Mouse (Mus musculus): ENCODE results near the gene Gm3336.

DNA sequence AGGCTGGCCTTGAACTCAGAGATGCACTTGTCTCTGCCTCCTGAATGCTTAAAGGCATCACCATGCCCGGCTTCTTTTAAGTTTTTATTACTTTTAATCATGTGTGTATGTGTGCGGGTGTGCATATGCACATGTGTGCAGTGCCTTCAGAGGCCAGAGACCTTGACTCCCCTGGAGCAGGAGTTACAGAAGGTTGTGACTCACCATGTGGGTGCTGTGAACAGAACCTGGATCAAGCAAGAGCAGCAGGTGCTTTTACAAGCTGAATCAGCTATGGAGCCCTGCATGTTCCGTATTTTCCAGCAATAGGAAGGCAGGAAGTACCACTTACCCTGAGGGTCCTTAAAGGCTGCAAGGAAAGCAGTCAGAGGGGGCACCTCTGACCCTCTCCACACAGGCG is 27.1 kb upstream of the Gm3336 start:
- TF ChIP-seq CTCF (IDR thresholded peaks at IDR 0.05; ENCODE audit: extremely low read depth, insufficient read length, insufficient replicate concordance, low read depth, low read length) (no peak), POLR2A (IDR thresholded peaks at IDR 0.05; ENCODE audit: low read depth, low read length) (no peak)

Data from small intestine, adult 2 months (tissue).